Mouse (Mus musculus): ENCODE results near the gene Olfr435.
"Not testable (repeated sequence)": the region's sequence is repeated elsewhere in the genome, so short reads cannot be mapped to it uniquely, and the experiment has no call there.

The Olfr435 gene

DNA sequence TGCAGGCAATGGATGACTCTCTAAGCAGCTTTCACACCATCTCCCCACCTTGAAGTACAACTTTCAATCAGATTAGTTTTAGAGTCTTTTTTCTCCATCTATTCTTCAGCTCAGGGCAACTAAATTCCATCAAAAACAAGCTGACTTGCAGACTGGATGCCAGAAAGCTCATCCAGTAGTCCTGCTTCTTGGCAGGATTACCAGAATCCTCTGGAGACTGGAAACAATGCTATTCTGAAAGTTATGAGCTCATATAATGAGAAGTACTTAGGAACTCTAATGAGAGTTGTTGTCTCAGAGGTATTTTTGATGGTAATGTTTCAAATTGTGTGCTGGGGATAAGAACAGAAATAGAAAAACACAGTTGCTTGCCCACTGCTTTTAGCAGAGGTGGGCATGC is at the start of gene Olfr435:
Olfr435 (plus strand) TSS at position 366 of the 400 bp plus-strand sequence.
- DNase-seq (ENCODE audit: low spot score), result no peak

DNA sequence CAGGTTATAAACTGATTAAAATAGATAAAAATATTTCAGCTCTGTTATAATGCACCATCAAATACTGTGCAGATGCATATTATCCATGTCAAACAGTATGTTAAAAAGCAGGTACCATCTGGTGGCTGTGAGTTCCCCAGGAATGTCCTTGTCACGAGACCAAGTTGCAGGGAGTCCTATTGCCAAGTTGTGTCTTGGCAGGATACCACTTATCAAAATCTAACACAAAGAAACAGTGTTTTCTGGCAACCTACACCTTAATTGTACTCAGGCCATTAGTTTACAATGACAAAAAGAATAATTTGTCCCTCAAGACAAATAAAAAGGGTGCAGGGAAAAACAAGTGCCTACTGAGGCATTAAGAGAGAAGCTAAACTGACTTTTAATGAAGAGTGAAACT is 37.4 kb upstream of the Olfr435 start:
- DNase-seq (ENCODE audit: low spot score), result no peak

DNA sequence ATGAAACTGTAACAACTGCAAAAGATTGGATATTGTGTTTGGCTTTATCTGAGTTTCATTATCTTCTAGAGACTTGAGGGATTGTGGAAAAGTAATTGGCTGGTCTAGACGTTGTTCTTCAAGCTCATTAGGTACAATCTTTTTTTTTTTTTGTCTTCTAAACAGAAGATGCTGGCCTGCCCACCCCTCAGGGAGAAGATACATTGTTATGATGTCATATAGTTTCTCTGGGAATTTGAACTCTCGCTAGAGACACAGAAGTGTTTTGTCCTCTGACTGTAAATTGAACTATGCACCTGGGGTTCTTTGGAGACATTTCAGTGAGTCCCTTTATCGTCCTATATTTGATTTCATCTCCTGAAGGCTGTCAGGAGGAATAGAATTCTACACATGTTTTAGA is 34.0 kb upstream of the Olfr435 start, which contains the start of gene Olfr437:
Olfr437 (plus strand) TSS at position 301 of the 400 bp plus-strand sequence.
- DNase-seq (ENCODE audit: low spot score), result no peak

DNA sequence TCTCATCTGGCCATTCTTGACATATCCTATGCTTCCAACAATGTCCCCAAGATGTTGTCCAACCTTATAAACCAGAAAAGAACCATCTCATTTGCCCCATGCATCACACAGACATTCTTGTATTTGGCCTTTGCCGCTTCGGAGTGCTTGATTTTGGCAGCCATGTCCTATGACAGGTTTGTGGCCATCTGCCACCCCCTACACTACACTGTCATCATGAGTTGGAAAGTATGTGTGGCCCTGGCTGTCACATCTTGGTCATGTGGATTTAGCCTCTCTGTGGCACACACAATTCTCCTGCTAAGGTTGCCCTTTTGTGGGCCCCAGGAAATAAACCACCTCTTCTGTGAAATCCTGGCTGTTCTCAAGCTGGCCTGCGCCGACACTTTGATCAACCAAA is 29.7 kb upstream of the Olfr435 start:
- DNase-seq (ENCODE audit: low spot score), result no peak

DNA sequence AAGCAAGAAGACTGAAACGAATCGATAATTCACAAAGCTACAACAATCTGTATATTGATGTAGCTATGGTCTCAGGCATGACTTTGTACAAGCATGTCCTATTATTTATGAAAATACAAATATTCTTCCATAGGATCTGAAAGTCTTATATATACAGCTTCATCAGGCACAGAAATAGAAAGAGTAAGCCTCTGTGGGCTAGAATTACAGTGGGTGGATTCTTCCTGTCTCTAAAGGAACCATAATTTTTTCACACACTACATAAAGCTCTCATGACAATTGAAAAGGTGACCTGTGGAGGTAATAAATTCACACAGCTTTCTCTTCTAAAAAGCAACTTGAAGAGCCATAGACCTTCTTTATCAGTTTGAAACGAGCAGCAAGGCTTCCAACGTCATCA is 25.1 kb upstream of the Olfr435 start, which contains the start of gene Olfr13:
Olfr13 (plus strand) TSS at position 301 of the 400 bp plus-strand sequence.
- no peak for DNase-seq (ENCODE audit: low spot score)

DNA sequence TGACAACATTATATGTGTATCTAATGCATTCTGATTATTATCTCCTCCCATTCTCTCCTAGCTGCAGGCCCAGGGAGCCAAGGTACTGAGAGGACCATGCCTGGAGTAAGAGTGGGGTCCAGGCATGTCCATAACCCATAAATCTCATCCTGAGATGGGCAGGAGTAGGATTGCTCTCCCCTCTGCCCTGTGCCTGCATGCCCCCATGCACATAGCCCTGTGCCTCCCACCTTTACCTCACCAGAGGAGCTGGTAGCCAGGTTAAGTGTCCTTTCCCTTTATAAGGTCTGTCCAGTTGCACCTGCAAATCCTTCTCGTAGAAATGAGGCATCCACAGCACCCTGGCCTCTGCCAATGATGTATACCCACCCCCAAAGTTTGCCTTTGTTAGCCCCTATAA is 18.8 kb upstream of the Olfr435 start:
- no peak for DNase-seq (ENCODE audit: low spot score)

DNA sequence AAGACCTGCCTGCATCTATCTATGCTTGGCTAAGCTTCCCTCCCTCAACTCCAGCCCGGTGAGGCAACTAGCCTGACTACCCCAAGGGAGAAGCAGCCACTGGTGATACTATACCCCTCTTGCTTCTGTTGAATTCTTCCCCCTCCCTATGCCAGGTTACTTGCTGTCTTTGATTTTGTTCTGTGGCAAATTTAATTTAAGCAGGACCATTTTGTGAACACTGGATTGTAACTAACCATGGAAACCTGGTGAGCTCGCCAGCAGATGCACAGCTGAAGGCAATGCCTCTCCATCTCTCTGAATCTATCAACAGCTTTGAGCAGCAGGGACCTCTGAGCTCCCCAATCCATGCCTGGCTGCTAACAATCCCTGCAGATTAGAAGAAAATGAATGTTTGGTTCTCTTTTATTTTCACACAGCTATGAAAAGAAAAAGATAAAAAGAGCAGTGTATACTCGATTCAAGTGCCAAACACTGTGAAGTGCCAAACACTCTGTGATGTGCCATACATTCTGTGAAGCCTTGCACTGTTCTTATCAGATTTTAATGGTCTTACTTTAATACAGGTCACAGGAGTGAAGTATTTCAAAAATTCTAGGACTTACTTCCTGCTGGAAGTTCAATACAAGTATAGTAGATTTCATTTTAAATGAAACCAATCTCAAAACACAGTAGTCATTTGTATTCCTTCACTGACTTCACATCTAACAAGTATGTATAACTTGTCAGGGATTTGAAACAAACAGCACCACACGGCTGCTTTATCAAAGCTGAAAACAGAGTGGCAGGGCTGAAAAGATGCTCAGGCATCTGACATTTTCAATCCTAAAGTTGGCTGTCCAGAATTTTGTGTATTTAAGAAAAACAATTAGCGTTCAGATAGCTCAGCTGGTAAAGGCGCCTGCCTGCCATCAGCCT is 18.1 kb upstream of the Olfr435 start:
- DNase-seq (ENCODE audit: low spot score), result no peak

DNA sequence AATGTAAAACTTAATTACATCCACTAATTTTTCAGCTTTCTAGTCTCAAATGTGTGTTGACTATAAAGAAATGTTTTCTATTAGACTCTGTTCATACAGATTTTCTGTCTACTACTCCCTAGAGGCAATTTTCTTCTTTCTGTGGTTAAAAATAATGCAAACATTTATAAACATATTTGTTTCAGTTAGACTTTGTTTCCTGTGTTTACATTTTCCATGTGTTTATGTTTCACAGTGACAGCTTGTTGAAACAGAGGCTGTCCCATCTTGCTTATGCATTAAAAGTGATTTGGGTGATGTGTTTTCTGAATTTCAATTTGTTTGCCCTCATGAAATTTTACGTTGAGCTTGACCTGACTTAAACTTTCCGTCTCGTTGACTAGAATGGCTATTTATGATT is 6.0 kb upstream of the Olfr435 start:
- no peak for DNase-seq (ENCODE audit: low spot score)

DNA sequence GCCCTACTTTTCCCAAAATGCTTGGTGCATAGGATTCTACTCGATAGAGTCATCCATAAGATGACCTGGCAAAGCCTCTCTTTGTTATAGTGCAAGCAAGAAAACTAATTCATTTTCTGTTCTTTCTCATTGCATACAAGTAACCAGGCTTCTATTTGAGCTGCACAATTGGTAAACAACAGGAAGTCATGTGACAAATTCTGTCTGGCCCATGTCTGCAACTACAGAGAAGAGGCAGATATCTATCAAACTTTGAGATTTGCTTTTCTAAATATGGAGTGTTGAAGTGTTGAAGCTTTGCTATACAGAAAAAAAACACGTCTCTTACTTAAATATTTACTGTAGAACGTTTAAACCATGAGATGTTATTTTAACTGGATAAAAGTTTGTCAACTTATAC is 1.1 kb downstream of the Olfr435 start:
- no peak for DNase-seq (ENCODE audit: low spot score)

DNA sequence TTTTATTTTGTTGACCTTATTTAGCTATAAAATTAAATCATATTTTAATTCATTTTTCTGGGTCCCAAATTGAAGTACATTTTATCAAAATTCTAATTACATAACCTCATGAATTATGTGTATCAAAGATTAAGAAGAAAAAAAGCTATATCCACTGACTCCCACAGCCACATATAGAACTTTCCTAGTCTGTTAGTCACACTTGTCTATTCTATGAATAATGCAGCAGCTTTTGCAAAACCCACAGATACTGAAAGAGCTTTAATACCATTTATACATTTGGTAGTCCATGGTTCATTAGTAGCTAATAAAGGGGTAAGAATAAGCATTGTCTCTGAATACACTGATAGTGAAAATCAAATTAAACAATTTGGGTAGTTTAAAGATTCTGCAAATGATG is 5.8 kb downstream of the Olfr435 start:
- DNase-seq (ENCODE audit: low spot score), result no peak

DNA sequence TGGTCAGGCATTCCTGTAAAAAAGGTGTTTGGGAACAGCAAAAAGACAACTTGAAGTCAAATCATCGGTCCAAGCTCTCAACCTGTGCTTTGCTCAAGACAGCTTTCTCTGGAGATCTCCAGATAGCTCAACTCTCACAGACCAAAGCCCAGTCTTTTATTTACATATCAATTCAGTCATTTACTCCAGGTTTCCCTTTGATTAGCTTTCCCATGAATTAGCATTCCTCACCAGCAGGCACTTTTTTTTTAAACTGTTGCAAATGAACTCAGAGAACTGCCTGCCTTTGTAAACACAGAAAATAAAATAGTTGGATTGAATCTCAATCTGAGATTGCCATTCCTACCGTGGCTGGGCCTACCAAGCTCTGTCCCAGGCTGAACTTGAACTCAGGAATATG is 8.4 kb downstream of the Olfr435 start:
- DNase-seq (ENCODE audit: low spot score), result no peak

DNA sequence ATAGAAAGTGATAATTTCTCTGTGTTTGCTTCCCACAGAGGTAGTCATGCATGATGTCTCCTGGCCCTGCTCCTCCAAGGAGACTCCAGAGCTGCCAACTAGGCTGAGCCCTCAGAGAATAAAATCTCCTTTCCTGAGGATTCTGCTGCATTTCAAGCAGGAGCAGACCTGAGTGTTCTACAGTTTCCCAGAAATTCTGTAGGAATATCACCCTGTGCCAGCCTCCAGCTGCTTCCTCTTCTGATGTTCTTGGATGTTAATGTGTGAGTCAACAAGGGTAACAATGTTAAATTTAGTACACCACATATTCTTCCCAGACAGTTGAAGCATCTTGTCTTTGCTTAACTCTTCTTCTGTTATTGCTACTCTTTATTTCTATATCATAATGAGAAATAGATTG is 15.9 kb downstream of the Olfr435 start, which contains the start of gene Olfr434:
Olfr434 (plus strand) TSS at position 149 of the 400 bp plus-strand sequence.
- not testable (repeated sequence) for DNase-seq (ENCODE audit: low spot score)

DNA sequence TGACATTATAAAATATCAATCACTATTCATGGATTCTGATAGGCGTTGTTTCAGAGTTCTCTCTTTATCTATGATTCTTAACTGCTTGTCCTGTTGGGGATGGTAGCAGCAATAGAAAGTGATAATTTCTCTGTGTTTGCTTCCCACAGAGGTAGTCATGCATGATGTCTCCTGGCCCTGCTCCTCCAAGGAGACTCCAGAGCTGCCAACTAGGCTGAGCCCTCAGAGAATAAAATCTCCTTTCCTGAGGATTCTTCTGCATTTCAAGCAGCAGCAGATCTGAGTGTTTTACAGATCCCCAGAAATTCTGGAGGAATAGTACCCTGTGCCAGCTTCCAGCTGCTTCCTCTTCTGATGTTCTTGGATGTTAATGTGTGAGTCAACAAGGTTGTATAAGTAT is 34.3 kb downstream of the Olfr435 start, which contains the start of gene Olfr47:
Olfr47 (plus strand) TSS at position 275 of the 400 bp plus-strand sequence.
- DNase-seq (ENCODE audit: low spot score), result not testable (repeated sequence)

DNA sequence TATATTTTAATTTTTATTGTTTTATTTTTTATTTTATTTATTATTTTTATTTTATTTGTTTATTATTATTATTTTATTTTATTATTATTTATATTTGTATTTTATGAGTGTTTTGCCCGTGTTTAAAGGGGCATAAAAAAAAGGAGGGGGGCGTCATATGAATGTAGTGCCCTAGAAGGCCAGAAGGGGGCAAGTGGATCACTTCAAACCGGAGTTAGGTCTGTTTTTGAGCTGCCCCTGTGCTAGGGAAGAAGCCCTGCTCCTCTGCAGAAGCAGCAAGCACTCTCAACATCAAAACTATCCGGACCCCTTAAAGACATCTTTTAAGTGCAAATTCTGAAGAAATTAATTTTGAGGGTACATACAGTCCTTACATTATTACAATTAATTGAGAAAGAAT is 45.1 kb downstream of the Olfr435 start:
- no peak for DNase-seq (ENCODE audit: low spot score)

DNA sequence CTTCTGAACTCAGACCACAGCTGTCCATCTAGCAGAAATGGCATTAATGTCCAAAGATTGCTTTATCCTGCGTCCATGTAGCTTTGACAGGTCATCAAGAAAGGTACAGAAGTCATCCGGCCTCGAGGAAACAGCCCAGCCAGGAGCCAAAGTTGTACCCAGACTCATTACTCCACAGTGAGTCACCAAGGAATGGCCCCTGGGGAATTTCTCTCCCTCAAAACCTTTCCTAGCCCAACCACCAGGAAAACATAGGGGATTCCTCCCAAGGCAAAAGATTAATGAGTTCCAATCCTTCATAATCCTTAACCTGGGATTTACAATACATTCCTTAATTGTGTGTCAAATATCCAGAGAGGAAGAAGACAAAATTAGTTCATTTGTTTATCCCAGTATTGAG is 50.5 kb downstream of the Olfr435 start:
- DNase-seq (ENCODE audit: low spot score), result no peak

DNA sequence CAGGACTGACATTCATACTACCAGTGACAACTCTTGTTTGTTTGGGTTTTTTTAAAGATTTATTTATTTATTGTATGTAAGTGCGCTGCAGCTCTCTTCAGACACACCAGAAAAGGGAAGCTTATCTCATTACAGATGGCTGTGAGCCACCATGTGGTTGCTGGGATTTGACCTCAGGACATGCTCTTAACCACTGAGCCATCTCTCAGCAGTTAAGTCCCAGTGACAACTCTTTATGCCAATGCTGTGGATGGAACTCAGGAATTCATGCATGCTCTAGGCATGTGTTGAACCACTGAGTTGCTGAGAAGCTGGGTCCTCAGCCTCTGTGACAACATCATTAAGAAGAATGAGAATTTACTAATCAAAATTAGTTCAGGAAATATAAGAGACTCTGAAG is 56.0 kb downstream of the Olfr435 start:
- DNase-seq (ENCODE audit: low spot score), result no peak

Data from yolk sac, embryonic 10.5 days (tissue).